Mouse (Mus musculus): ENCODE measurements around the gene Slc35b1. TPM values are rescaled to one million over a fixed set of nuclear protein-coding genes. Genes with fewer than 3 reads are reported as not detected.

The Slc35b1 gene
- 10 to 100 TPM; 70.3 to 75.0 TPM for total RNA-seq (2021)
- long read RNA-seq, experiment 1, transcript Slc35b1-201 (9 exons, 1,523 nt) = major isoform, 48 of 92 reads
- long read RNA-seq, experiment 1, transcript Slc35b1-202 (9 exons, 1,299 nt) = minor isoform, 33 of 92 reads
- long read RNA-seq, experiment 1, partial matches to known transcripts = 4 of 92 reads
- long read RNA-seq, experiment 1, other reads (novel, unspliced or antisense) = 7 of 92 reads
- long read RNA-seq, experiment 2, transcript Slc35b1-201 (9 exons, 1,523 nt) = major isoform, 16 of 35 reads
- long read RNA-seq, experiment 2, transcript Slc35b1-202 (9 exons, 1,299 nt) = minor isoform, 11 of 35 reads
- long read RNA-seq, experiment 2, partial matches to known transcripts = 2 of 35 reads
- long read RNA-seq, experiment 2, other reads (novel, unspliced or antisense) = 6 of 35 reads

- peak; percentile 88 to 93 for DNase-seq
Observed at GRCm38 (mm10) chr11:95384319-95384972, at the start of gene Slc35b1. Gene Slc35b1, plus strand, starts transcription at chr11:95384692.

GRCm38 (mm10) chr11:95336568-95337128 lies 47.8 kb upstream of the Slc35b1 start, which contains the start of gene Fam117a:
Gene Fam117a, plus strand, starts transcription at chr11:95337018.
- peak; percentile 87 to 91 for DNase-seq

- peak; percentile 57 to 77 for DNase-seq
Observed at GRCm38 (mm10) chr11:95337129-95337813, 47.2 kb upstream of the Slc35b1 start.

GRCm38 (mm10) chr11:95337846-95338342 lies 46.6 kb upstream of the Slc35b1 start:
- DNase-seq = no peak

- no peak for DNase-seq
Observed at GRCm38 (mm10) chr11:95339471-95340021, 44.9 kb upstream of the Slc35b1 start.

- DNase-seq = no peak
Observed at GRCm38 (mm10) chr11:95340259-95340658, 44.2 kb upstream of the Slc35b1 start.

GRCm38 (mm10) chr11:95340664-95341063 lies 43.8 kb upstream of the Slc35b1 start:
- DNase-seq = no peak

GRCm38 (mm10) chr11:95343180-95343579 lies 41.3 kb upstream of the Slc35b1 start:
- DNase-seq = no peak

- no peak for DNase-seq
Observed at GRCm38 (mm10) chr11:95344181-95344580, 40.3 kb upstream of the Slc35b1 start.

GRCm38 (mm10) chr11:95350289-95350688 lies 34.2 kb upstream of the Slc35b1 start:
- peak; percentile 38 to 69 for DNase-seq

- no peak for DNase-seq
Observed at GRCm38 (mm10) chr11:95350960-95351359, 33.5 kb upstream of the Slc35b1 start.

- no peak for DNase-seq
Observed at GRCm38 (mm10) chr11:95352686-95353085, 31.8 kb upstream of the Slc35b1 start.

GRCm38 (mm10) chr11:95353226-95353625 lies 31.3 kb upstream of the Slc35b1 start:
- no peak for DNase-seq

- DNase-seq = no peak
Observed at GRCm38 (mm10) chr11:95354228-95354944, 30.1 kb upstream of the Slc35b1 start.

- no peak for DNase-seq
Observed at GRCm38 (mm10) chr11:95354945-95355660, 29.4 kb upstream of the Slc35b1 start.

- no peak for DNase-seq
Observed at GRCm38 (mm10) chr11:95355661-95356011, 28.9 kb upstream of the Slc35b1 start.

GRCm38 (mm10) chr11:95356039-95356438 lies 28.5 kb upstream of the Slc35b1 start:
- no peak for DNase-seq

GRCm38 (mm10) chr11:95356469-95357273 lies 27.8 kb upstream of the Slc35b1 start:
- peak; percentile 30 to 72 for DNase-seq

GRCm38 (mm10) chr11:95358263-95358662 lies 26.2 kb upstream of the Slc35b1 start:
- no peak for DNase-seq

- DNase-seq = no peak
Observed at GRCm38 (mm10) chr11:95364388-95364787, 20.1 kb upstream of the Slc35b1 start.

All from adrenal gland, postnatal 36 days (tissue).